Mouse (Mus musculus) bone marrow macrophage, adult 2 months (primary cell): ENCODE data around the gene Ctss.

Experiments
- CTCF ChIP-seq: IDR thresholded peaks from 2 replicates; pipeline ENCODE4 v1.5.1; 2012; ENCODE audit warnings: low read depth, mild to moderate bottlenecking, low read length, moderate library complexity
- POLR2A ChIP-seq: IDR thresholded peaks from 2 replicates; pipeline ENCODE4 v1.6.1; 2012; ENCODE audit warnings: mild to moderate bottlenecking, low read depth, low read length, borderline replicate concordance

DNA sequence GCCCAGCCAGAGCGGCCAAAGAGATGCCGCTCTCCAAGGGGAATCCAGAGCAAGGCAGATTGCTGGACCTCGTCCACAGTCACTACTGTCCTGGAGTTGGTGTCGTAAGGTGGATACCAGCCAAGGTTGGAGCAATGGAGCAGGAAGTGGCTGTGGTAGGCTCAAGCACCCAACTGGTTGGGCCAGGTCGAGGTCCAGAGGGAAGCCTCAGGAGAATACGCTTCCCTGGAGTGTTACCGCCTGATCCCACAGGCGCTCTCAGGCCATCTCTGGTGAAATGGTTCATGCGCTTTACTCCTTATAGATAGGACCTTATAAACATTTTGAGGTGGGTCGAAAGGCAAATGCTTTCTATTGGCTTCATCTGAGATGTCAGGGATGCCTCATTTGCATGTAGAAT is 12.3 kb downstream of the Ctss start:
- TF ChIP-seq POLR2A (no peak), CTCF (no peak)
